Mouse (Mus musculus) B cell, adult 62 days (primary cell): Measurements from ENCODE around the gene Specc1. TPM values are rescaled to one million over a fixed set of nuclear protein-coding genes. Genes with fewer than 3 reads are reported as not detected.

ENCODE experiments used
- total RNA-seq: library from RNA; stranded (reverse); gene quantifications from 4 replicates; pipeline ENCODE4 v1.2.4, GENCODE M21; 2023

Gene Specc1
- 0.46 to 1.4 TPM (median 1.1 TPM) in 4 replicates for total RNA-seq

DNA sequence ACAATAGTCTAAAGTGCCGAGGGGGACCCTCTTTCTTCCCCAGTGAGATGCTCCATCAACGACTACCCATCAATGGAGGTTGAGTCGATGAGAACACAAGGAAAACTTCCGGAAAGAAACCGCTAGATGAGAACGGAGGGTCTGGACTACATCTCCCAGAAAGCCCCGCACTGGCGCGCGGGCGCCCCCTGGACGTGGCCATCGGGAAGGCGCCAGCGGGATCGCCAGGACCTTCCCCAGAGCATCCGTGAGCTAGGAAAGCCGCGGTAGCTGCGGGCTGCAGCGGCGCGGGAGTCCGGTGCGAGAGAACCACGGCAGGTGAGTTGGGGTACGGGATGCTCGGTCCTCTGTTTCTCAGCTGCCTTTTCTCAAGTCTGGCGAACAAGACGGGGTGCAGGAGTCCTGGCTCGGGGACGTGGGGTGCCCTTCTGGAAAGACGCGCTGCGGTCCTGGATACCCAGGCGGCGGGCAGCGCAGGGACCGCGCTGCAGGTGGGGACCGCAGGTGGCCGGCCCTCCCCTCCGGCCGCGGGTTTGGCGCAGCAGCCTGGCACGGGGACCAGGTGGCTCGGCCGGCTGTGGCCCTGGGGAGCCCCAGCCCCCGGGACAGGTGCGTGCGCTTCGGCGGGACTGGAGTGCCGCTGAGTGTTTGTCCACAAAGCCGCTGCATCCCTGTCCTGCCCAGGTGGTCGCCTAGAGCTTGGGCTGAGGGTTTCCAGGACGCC is at the start of gene Specc1:
Gene Specc1, plus strand, starts transcription at position 192 of the 724 bp plus-strand sequence.

GRCm38 (mm10) chr11:61930098-61930517 is 26.5 kb upstream of the Specc1 start, which contains the start of gene Akap10:
TSS of gene Akap10 (minus strand) at chr11:61930252.

DNA sequence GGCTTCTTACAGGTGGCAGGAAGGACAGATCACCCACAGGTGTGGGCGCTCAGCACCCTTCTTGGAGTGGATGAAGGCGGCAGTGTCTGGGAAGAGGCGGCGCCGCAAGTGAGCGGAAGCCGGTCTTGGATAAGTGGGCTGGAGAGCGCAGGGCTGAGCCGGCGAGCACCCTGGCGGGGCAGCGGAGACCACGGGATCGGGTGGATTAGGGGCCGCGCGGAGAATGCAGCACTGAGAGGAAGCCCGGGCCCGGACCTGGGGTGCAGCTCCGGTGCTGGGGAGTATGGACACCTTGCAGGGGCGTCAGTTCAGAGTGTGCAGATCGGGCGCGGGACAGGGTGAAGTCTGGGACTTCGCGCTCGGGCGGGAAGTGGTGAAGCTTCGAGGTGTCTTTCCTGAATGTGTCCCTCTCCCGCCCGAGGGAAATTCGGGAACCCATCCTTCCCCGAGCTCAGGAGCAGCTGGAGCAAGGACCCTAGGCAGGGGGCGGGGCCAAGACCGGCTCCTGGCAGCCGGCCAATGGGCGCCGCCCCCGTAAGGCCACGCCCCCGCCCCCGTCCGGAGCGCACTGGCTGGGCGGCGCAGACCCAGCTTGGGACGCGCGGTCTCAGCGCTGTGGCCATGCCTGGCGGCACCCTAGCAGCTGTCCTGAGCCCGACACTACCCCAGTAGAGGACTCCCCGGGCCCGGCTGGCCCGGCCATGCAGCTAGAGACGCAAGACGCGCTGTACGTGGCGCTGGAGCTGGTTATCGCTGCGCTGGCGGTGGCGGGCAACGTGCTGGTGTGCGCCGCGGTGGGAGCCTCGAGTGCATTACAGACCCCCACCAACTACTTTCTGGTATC is 292.1 kb downstream of the Specc1 start, which contains the start of gene Adora2b:
Gene Adora2b, plus strand, starts transcription at position 584 of the 844 bp plus-strand sequence.

Other genes starting within 250 kb of the Specc1 start
- gene Slc5a10, start 235.9 kb upstream of the Specc1 start, total RNA-seq: not detected in 4 replicates
- 46.0 to 56.4 TPM (median 50.7 TPM) in 4 replicates for gene Prpsap2, start 194.7 kb upstream of the Specc1 start, total RNA-seq
- gene Ulk2, start 101.7 kb upstream of the Specc1 start, total RNA-seq: 27.4 to 32.7 TPM (median 30.1 TPM) in 4 replicates
- gene Akap10, start 26.5 kb upstream of the Specc1 start, total RNA-seq: 49.9 to 59.4 TPM (median 57.7 TPM) in 4 replicates